Mouse (Mus musculus) gastrocnemius, adult 18-20 months (tissue): ENCODE measurements at regions not wholly inside any gene's neighbourhood (a gene's known extent, or its start where the extent isn't known, plus 50 kb on each side); places are given as distances from the start of the nearest gene placed in this dataset.

ENCODE experiments used
- DNase-seq: peaks from one replicate; pipeline ENCODE4 v3.0.0; 2021; ENCODE audit warnings: low spot score

- DNase-seq: no peak
Measured at GRCm38 (mm10) chr19:15851622-15852021, 95.5 kb downstream of the Psat1 start.

GRCm38 (mm10) chr19:15850722-15851121 lies 96.4 kb downstream of the Psat1 start:
- no peak for DNase-seq

GRCm38 (mm10) chr19:15849235-15849634 lies 97.9 kb downstream of the Psat1 start:
- DNase-seq: no peak

GRCm38 (mm10) chr19:15838327-15838726 lies 108.8 kb downstream of the Psat1 start:
- no peak for DNase-seq

GRCm38 (mm10) chr19:15837715-15838175 lies 109.4 kb downstream of the Psat1 start:
- DNase-seq: peak; percentile 9

- DNase-seq: no peak
Measured at GRCm38 (mm10) chr19:15836956-15837714, 110.0 kb downstream of the Psat1 start.

- DNase-seq: no peak
Measured at GRCm38 (mm10) chr19:15836201-15836955, 110.8 kb downstream of the Psat1 start.

GRCm38 (mm10) chr19:15830385-15830784 lies 116.8 kb downstream of the Psat1 start:
- no peak for DNase-seq

- no peak for DNase-seq
Measured at GRCm38 (mm10) chr19:15829158-15829557, 118.0 kb downstream of the Psat1 start.

GRCm38 (mm10) chr19:15827990-15828705 lies 119.0 kb downstream of the Psat1 start:
- DNase-seq: no peak

GRCm38 (mm10) chr19:15827120-15827989 lies 119.8 kb downstream of the Psat1 start:
- no peak for DNase-seq

GRCm38 (mm10) chr19:15823688-15824371 lies 123.3 kb downstream of the Psat1 start:
- no peak for DNase-seq

GRCm38 (mm10) chr19:15820020-15820419 lies 127.1 kb downstream of the Psat1 start:
- DNase-seq: no peak

- DNase-seq: no peak
Measured at GRCm38 (mm10) chr19:15815166-15815565, 132.0 kb downstream of the Psat1 start.

GRCm38 (mm10) chr19:15809008-15809407 lies 138.1 kb downstream of the Psat1 start:
- DNase-seq: no peak

- no peak for DNase-seq
Measured at GRCm38 (mm10) chr19:15807681-15808080, 139.5 kb downstream of the Psat1 start.

GRCm38 (mm10) chr19:15803131-15803889 lies 143.8 kb downstream of the Psat1 start:
- no peak for DNase-seq

- no peak for DNase-seq
Measured at GRCm38 (mm10) chr19:15802641-15803040, 144.5 kb downstream of the Psat1 start.

GRCm38 (mm10) chr19:15801811-15802486 lies 145.2 kb downstream of the Psat1 start:
- peak; percentile 61 for DNase-seq
